Mouse (Mus musculus): ENCODE data around the gene Hmces.

Hmces gene

GRCm38 (mm10) chr6:87913661-87914325 lies at the start of gene Hmces:
Gene Hmces, plus strand, starts transcription at chr6:87913935.
- peak; percentile 76 for DNase-seq (ENCODE audit: low spot score)

GRCm38 (mm10) chr6:87866211-87866610 lies 47.5 kb upstream of the Hmces start:
- no peak for DNase-seq (ENCODE audit: low spot score)

GRCm38 (mm10) chr6:87867256-87867655 lies 46.5 kb upstream of the Hmces start:
- no peak for DNase-seq (ENCODE audit: low spot score)

- DNase-seq (ENCODE audit: low spot score): no peak
Observed at GRCm38 (mm10) chr6:87868871-87869506, 44.7 kb upstream of the Hmces start.

- DNase-seq (ENCODE audit: low spot score): no peak
Observed at GRCm38 (mm10) chr6:87870440-87870839, 43.3 kb upstream of the Hmces start.

GRCm38 (mm10) chr6:87871240-87871639 lies 42.5 kb upstream of the Hmces start:
- DNase-seq (ENCODE audit: low spot score): no peak

GRCm38 (mm10) chr6:87873104-87873503 lies 40.6 kb upstream of the Hmces start:
- no peak for DNase-seq (ENCODE audit: low spot score)

- no peak for DNase-seq (ENCODE audit: low spot score)
Observed at GRCm38 (mm10) chr6:87873963-87874362, 39.8 kb upstream of the Hmces start.

- DNase-seq (ENCODE audit: low spot score): no peak
Observed at GRCm38 (mm10) chr6:87875083-87875482, 38.7 kb upstream of the Hmces start.

GRCm38 (mm10) chr6:87875562-87875961 lies 38.2 kb upstream of the Hmces start:
- DNase-seq (ENCODE audit: low spot score): no peak

- peak; percentile 25 for DNase-seq (ENCODE audit: low spot score)
Observed at GRCm38 (mm10) chr6:87876068-87876643, 37.6 kb upstream of the Hmces start.

GRCm38 (mm10) chr6:87879010-87879409 lies 34.7 kb upstream of the Hmces start:
- peak; percentile 26 for DNase-seq (ENCODE audit: low spot score)

- no peak for DNase-seq (ENCODE audit: low spot score)
Observed at GRCm38 (mm10) chr6:87879628-87880027, 34.1 kb upstream of the Hmces start.

- no peak for DNase-seq (ENCODE audit: low spot score)
Observed at GRCm38 (mm10) chr6:87882221-87882620, 31.5 kb upstream of the Hmces start.

GRCm38 (mm10) chr6:87882816-87883215 lies 30.9 kb upstream of the Hmces start:
- DNase-seq (ENCODE audit: low spot score): no peak

- DNase-seq (ENCODE audit: low spot score): no peak
Observed at GRCm38 (mm10) chr6:87886721-87887120, 27.0 kb upstream of the Hmces start.

- peak; percentile 100 for DNase-seq (ENCODE audit: low spot score)
Observed at GRCm38 (mm10) chr6:87887594-87888233, 26.0 kb upstream of the Hmces start, which contains the start of gene Copg1. Gene Copg1, plus strand, starts transcription at chr6:87887814.

- DNase-seq (ENCODE audit: low spot score): no peak
Observed at GRCm38 (mm10) chr6:87893931-87894330, 19.8 kb upstream of the Hmces start.

GRCm38 (mm10) chr6:87898028-87898427 lies 15.7 kb upstream of the Hmces start:
- DNase-seq (ENCODE audit: low spot score): no peak

GRCm38 (mm10) chr6:87906632-87907031 lies 7.1 kb upstream of the Hmces start:
- DNase-seq (ENCODE audit: low spot score): no peak

- DNase-seq (ENCODE audit: low spot score): no peak
Observed at GRCm38 (mm10) chr6:87909181-87909580, 4.6 kb upstream of the Hmces start.

- DNase-seq (ENCODE audit: low spot score): no peak
Observed at GRCm38 (mm10) chr6:87911559-87911958, 2.2 kb upstream of the Hmces start.
